Mouse (Mus musculus) retina, adult 2 months (tissue): ENCODE measurements at regions not wholly inside any gene's neighbourhood (a gene's known extent, or its start where the extent isn't known, plus 50 kb on each side); places are given as distances from the start of the nearest gene placed in this dataset.

Experiments
- DNase-seq: peaks from one replicate; pipeline ENCODE4 v3.0.0-alpha.2; 2012; ENCODE audit warnings: low read depth, low spot score

- DNase-seq, result no peak
Measured at GRCm38 (mm10) chr19:56176059-56176458, 110.9 kb upstream of the Habp2 start.

GRCm38 (mm10) chr19:56177231-56177745, 109.6 kb upstream of the Habp2 start:
- DNase-seq, result no peak

GRCm38 (mm10) chr19:56185756-56186155, 101.2 kb upstream of the Habp2 start:
- DNase-seq, result no peak

- no peak for DNase-seq
Measured at GRCm38 (mm10) chr19:56189185-56189584, 97.8 kb upstream of the Habp2 start.

- DNase-seq, result no peak
Measured at GRCm38 (mm10) chr19:56190222-56190621, 96.7 kb upstream of the Habp2 start.

- no peak for DNase-seq
Measured at GRCm38 (mm10) chr19:56198474-56199236, 88.3 kb upstream of the Habp2 start.

- DNase-seq, result no peak
Measured at GRCm38 (mm10) chr19:56199401-56200150, 87.4 kb upstream of the Habp2 start.

- DNase-seq, result no peak
Measured at GRCm38 (mm10) chr19:56201007-56201682, 85.8 kb upstream of the Habp2 start.

GRCm38 (mm10) chr19:56201738-56202480, 85.0 kb upstream of the Habp2 start:
- DNase-seq, result no peak

- DNase-seq, result no peak
Measured at GRCm38 (mm10) chr19:56202481-56203130, 84.3 kb upstream of the Habp2 start.

- DNase-seq, result no peak
Measured at GRCm38 (mm10) chr19:56218536-56218935, 68.4 kb upstream of the Habp2 start.

- no peak for DNase-seq
Measured at GRCm38 (mm10) chr19:56220724-56221407, 66.1 kb upstream of the Habp2 start.

GRCm38 (mm10) chr19:56222496-56222895, 64.4 kb upstream of the Habp2 start:
- no peak for DNase-seq

GRCm38 (mm10) chr19:56225039-56225438, 61.9 kb upstream of the Habp2 start:
- no peak for DNase-seq

- DNase-seq, result no peak
Measured at GRCm38 (mm10) chr19:56225518-56225917, 61.4 kb upstream of the Habp2 start.

GRCm38 (mm10) chr19:56228586-56228985, 58.4 kb upstream of the Habp2 start:
- DNase-seq, result no peak

GRCm38 (mm10) chr19:56231430-56231829, 55.5 kb upstream of the Habp2 start:
- DNase-seq, result no peak

- no peak for DNase-seq
Measured at GRCm38 (mm10) chr19:56231849-56232248, 55.1 kb upstream of the Habp2 start.

GRCm38 (mm10) chr19:56232269-56232668, 54.7 kb upstream of the Habp2 start:
- DNase-seq, result no peak

- DNase-seq, result no peak
Measured at GRCm38 (mm10) chr19:56232950-56233349, 54.0 kb upstream of the Habp2 start.
